Mouse (Mus musculus) embryonic fibroblast, embryonic 13.5 days (primary cell): ENCODE results near the gene Dlx6.

Source experiments
- CTCF ChIP-seq: IDR thresholded peaks from 2 replicates; pipeline ENCODE4 v1.5.1; 2011; ENCODE audit warnings: mild to moderate bottlenecking, control low read depth, low read length, moderate library complexity, borderline replicate concordance; ENCODE audit not compliant: insufficient read depth
- POLR2A ChIP-seq: IDR thresholded peaks from 2 replicates; pipeline ENCODE4 v1.6.1; 2011; ENCODE audit warnings: low read depth, mild to moderate bottlenecking, control low read depth, low read length, moderate library complexity

DNA sequence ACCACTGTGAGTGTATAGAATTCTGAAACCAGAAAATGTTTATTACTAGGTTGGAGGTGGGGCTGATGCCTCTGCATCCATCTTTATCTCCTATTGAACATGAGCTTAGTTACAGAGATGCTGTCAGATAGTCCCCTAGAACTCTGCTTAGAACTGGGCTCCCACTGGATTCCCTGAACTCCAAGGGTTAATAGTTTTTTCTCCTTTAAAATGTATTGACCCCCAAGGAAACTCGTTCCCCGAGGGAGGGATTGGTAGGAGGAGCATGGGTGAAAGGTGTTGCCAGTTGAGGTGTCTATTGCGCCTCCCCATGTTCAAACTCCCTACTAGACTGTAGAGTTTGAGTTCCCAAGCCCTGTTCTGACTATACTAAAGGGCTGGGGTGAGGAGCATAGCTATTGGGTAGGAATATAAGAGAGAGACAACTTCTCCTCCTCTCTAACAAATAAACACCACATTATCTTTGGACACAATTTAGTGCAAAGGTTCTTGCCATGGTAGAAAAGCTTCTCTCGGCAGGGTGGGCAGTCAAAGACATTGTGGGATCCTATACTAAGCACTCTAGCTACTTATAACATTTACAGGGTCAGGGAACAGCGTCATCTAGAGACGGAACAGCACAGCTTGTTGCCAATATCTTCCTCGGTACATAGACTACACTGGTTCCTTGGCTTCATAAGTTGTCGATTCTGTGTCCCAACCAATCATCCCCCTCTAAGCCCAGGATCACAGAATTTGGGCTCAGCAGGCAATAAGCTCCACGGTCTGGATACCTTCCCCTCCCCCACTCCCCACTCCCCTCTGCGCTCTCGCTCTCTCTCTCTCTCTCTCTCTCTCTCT lies 7.0 kb downstream of the Dlx6 start:
- TF ChIP-seq POLR2A (no peak), CTCF (no peak)
